Mouse (Mus musculus) liver, adult 2 months (tissue): ENCODE results near the gene Alg6.

Experiments used
- CTCF ChIP-seq: fragments of 200-500 bp; IDR thresholded peaks from 2 replicates; pipeline ENCODE4 v1.5.1; 2011; ENCODE audit warnings: low read depth, low read length, control low read depth
- POLR2A ChIP-seq: fragments of 200-500 bp; IDR thresholded peaks from 2 replicates; pipeline ENCODE4 v1.6.1; 2011; ENCODE audit warnings: low read length, control low read depth; ENCODE audit not compliant: insufficient read depth; ENCODE audit errors: extremely low read depth

GRCm38 (mm10) chr4:99766303-99766702 lies 50.8 kb downstream of the Alg6 start:
- TF ChIP-seq CTCF (no peak), POLR2A (no peak)
